Mouse (Mus musculus): Measurements from ENCODE around the gene Mgat2.
"Not testable (repeated sequence)": the region's sequence is repeated elsewhere in the genome, so short reads cannot be mapped to it uniquely, and the experiment has no call there.

The Mgat2 gene

DNA sequence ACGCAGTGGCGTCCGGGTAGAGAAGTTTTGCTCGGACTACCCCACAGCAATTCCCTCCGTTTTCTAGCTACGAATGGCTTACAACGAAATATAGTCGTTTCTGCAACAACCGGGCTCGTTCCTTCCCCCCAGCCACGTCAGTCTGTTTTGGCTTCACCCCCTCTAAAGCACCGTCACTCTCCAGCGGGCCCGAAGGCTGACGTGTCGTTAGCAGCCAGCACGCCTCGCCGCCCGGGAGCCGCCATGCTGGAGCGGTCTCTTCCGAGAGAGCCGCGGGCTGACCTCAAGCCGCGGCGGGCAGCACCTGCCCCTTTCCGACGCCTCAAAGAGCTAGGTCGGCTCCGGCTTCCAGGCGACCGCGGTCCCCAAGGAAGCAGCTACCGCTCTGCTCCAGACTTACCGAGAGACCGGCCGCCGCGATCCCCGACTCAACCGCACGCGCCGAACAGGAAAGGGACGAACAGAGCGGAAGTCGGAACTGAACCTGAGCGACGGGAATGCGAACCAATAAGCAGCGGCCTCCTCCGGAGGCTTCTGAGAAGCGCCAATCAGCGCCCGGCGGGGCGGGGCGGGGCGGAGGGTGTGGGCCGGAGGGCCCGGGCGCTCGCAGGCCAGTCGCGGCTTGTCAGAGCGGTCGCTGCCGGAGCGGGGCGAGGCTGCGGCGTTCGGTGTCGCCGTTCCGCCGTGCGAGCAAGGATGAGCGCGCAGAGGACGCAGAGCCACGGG lies at the start of gene Mgat2, which contains the start of gene Rpl36al:
Gene Mgat2, plus strand, starts transcription at position 575 of the 726 bp plus-strand sequence.
Gene Rpl36al, minus strand, starts transcription at position 501 of the 726 bp plus-strand sequence.
- peak; percentile 98 for DNase-seq (ENCODE audit: low spot score)

DNA sequence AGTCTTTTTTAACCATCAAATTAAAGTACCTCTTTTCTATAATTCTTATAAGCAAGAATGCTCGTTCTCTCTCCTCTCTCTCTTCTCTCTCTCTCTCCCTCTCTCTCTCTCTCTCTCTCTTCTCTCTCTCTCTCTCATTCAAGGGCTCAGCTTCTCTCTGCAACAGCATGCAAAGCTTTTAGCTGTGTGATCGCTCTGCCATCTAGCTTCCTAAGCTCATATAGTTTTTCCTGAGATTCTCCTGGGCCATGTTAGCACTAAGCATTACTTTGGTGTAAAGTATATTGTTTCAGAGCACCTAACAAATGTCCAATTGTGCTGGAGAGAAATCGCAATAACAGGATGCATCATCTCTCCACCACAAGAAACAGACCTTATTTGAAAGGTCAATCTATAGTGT lies 44.8 kb upstream of the Mgat2 start:
- no peak for DNase-seq (ENCODE audit: low spot score)

DNA sequence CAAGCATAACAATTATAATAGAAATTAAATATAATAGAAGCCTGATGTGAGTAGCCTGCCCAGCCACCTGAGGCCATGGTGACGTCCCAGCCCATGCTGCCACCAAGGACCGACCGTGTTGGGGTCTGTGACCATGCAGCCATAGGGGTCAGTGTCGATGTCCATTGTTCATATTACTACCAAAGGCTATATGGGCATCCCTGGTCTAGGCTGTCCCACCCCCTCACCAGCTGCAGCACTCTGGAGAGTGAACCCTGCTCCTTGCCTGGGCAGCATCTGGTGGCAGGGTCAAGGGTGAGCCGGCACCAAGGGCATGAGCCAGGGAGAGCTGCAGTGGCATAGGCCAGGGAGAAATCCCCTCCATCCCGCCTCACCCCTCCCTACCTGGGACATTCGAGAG lies 44.1 kb upstream of the Mgat2 start:
- no peak for DNase-seq (ENCODE audit: low spot score)

DNA sequence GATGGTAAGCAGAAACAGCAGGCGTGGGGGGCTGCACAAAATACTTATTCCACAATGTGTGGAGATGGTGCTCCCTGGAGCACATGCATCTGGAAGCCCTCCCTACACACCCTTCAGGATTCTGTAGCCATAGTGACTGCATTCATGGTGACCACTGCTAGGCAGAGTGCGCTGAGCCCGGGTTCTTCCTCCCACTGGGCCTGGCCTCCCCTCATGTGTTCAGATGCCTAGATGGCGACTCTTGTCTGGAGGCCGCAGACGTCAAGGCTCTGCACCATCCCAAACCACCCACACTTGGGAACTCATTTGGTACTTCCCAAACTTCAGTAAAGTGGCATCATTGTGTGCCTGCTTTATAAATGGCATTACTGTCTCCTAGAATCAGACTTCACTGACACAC lies 40.5 kb upstream of the Mgat2 start:
- DNase-seq (ENCODE audit: low spot score): no peak

DNA sequence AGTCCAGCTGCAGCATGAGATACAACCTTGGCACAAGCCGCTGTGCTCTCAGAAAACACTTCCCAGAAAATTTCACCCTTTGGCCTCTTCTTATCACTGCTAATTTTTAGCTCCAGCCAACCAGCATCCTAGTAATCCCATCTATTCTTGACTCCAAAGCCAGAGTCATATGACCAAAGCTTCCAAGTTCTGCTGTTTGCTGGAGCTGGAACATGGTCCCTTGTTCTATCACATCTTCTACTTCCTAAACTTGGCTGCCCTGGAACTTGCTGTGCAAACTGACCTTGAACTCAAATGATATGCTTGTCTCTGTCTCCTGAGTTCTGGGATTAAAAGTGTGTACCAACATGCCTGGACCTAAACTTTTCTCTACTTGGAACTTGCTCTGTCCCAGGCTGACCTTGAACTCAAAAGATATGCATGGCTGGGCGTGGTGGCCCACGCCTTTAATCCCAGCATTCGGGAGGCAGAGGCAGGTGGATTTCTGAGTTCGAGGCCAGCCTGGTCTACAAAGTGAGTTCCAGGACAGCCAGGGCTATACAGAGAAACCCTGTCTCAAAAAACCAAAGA lies 36.7 kb upstream of the Mgat2 start:
- DNase-seq (ENCODE audit: low spot score): no peak

DNA sequence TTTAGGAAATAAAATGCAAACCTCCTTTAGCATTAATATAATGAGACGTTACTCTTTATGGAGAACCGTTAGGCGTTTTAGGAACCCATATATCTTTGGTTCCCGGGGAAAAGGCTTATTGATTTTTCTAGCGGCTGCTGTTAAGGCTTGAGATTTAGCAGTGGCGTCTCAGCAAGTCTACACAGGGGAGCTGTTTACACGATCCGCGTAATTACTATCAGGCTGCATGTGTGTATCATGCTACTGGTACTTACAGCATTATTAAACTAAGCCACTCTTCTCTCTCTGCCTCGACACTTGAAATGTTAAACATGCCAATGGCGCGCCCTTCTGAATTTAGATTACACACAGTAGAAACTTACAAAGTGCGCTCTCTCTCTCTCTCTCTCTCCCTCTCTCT lies 33.9 kb upstream of the Mgat2 start:
- DNase-seq (ENCODE audit: low spot score): no peak

DNA sequence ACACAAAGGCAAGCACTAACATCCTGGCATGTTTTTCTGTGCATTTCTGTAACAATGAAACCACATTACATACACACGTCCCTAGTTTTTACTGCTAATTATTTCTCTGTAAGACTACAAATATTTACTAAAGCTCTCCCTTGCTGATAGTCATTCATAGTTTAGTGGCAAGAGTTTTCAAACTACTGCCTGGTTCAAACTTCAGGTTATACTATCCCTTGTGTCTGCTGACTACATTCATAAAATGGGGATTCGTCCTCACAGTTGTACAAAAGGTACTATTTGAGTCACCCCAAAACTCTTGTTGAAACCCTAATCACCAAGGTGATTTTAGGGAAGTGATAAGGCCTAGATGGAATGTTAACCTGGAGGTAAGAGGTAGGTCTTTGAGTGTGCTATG lies 28.0 kb upstream of the Mgat2 start:
- no peak for DNase-seq (ENCODE audit: low spot score)

DNA sequence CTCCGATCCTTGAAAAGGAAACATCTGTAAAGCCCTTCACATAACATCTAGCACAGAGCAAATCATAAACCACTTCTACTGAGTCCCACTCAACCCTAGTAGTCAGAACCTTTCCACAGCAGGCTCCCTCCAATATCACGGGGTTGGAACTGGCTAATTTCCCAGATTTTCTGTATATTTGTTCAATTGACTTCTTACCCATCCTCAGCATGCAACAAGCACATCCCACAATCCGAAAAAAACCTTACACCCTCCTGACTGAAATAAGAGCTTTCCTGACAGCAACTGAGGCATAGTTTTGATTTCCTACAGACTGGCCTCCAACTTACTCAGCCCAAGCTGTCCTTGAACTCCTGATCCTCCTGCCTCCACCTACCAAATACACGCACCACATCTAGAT lies 27.5 kb upstream of the Mgat2 start:
- DNase-seq (ENCODE audit: low spot score): no peak

DNA sequence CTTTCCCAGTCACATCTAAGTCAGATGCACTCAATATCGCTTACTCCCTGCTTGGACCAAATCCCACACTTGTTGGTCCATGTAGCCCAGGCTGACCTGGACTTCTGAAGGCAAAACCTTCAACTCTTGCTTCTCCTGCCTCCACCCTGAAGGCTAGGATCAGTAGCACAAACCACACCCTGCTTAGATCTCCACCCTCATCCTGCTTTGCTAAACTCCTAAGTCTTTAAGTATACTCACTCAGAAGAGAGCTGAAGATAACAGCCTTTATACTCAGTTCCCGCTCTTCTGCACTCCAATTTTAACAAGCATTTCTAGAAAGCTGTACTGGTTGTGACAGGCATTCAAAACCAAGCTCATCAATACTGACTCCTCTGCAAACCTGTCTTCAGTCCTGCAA lies 26.9 kb upstream of the Mgat2 start:
- no peak for DNase-seq (ENCODE audit: low spot score)

DNA sequence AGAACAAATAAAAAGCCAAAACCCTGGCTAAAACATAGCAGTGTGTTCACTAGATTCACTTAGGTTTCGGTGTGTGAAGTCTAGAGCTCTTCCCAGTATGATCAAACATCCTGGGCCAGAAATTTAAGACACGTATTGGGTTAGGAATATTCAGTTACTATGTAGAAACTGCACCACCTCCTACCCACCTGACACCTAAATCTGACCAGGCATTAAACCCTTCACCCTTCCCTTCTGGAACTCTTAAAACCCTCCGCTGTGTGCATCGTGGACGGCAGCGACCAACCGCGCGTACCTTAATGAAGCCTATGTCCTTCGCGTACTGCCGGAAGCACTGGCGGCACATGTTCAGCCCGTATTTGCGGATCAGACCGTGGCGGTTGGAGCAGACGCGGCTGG lies 25.6 kb upstream of the Mgat2 start:
- no peak for DNase-seq (ENCODE audit: low spot score)

DNA sequence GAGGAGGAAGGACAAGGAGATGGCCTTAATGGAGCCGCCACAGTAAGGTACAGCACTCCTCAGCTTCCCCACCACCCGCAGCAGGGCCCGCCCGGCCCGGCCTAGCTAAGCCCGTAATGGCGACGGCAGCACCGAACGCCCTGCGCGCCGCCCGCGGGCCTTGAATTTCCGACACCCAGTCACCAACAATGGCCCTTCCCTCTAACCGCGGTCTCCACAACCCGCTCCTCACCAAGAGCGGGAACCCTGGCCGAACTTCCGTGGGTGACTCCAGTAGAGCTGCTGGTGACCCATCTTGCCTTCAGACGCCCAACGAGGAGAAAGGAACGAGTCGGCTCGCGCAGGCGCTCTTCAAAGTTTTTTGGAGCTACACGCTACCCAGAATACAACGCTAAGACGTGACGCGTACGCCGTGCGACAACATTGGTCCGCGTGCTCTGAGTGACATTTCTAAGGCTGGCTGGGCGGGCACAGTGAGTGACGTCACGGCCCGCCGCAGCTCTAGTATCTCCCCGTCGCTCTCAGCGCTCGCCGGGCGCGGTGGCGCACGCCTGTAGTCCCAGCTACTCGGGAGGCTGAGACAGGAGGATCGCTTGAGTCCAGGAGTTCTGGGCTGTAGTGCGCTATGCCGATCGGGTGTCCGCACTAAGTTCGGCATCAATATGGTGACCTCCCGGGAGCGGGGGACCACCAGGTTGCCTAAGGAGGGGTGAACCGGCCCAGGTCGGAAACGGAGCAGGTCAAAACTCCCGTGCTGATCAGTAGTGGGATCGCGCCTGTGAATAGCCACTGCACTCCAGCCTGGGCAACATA lies 25.0 kb upstream of the Mgat2 start, which contains the start of gene Rps29:
Gene Rps29, minus strand, starts transcription at position 422 of the 813 bp plus-strand sequence.
- DNase-seq (ENCODE audit: low spot score): peak; percentile 91

DNA sequence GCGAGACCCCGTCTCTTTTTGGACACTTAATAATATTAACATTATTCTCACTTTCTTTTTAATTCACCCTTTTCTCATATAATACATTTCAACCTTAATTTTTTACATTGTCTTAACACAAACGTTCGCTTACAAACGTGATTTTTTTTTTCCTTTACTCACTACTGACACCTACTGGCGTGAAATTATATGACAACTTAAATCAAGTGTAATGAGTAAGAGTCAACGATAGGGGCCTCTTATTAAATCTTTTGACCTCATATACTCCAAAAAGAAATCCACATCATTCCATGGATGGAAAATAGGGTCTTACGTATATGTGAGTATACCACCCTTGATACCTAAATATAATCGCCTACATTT lies 24.4 kb upstream of the Mgat2 start:
- no peak for DNase-seq (ENCODE audit: low spot score)

DNA sequence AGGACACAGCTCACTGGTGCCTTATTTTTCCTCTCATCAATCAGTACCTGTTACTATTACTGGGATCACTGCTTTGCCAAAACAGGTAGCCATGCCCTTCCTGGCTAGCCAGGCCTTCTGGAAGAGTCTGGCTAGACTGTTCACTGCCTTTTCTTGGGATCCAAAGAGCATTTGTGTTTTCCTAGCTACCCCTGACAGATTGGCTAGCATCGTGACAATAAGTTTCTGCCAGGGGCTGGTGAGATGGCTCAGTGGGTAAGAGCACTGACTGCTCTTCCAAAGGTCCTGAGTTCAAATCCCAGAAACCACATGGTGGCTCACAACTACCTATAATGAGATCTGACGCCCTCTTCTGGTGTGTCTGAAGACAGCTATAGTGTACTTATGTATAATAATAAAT lies 23.3 kb upstream of the Mgat2 start:
- DNase-seq (ENCODE audit: low spot score): not testable (repeated sequence)

DNA sequence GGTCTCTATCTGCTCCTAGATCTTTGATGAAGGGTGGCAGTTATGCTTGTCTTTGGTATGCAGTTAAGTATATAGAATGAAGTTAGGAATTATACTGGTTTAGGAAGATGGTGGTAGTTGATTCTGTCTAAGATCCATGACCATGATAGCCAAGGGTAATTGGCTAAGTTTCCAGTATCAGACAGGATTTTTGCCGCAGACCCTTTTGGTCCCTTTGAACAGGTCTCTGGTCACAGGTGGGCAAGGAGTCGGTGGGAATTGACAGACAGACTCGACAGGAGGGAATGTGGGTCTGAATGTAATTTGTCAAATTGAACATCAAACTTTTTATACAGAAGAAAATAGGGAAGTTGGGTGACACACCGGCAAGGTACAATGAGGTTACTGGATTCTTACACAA lies 20.4 kb upstream of the Mgat2 start:
- DNase-seq (ENCODE audit: low spot score): not testable (repeated sequence)

DNA sequence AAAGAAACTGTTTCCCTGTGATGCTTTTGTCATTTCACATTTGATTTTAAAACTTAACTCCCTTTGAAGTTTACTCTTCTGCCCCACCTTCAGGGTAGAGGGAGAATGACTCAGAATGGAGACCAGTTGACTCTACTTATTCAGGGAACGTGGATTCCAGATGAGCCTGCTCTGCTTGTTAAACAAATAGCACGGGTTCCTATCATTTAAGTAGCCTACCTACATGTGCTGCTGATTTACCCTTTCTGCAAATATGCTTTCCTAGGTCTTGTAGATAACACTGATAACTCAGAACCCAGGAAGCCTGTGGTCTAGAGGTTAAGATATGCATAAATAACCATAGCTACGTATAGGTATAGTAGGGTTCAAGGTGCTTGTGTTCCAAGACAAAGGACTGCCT lies 19.1 kb upstream of the Mgat2 start:
- no peak for DNase-seq (ENCODE audit: low spot score)

DNA sequence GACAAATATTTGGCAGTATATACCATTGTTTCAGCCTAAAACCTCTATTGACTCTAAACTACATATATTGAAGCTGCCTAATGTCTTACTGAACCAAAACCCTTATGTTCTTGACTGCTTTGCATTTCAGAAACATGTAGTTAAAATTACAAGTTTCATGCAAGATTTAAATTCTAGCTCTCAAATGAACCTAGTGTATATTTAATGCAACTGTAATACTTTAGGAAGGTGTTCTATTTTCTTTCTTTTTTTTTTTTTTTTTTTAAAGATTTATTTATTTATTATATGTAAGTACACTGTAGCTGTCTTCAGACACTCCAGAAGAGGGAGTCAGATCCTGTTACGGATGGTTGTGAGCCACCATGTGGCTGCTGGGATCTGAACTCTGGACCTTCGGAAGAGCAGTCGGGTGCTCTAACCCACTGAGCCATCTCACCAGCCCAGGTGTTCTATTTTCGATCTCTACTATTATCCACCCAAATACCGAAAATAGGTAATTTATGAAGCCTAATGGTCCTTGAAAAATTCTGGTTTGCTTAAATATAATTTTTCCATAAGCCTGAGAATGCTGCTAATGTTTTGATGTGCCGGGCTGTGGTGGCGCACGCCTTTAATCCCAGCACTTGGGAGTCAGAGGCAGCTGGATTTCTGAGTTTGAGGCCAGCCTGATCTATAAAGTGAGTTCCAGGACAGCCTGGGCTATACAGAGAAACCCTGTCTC lies 16.9 kb upstream of the Mgat2 start:
- DNase-seq (ENCODE audit: low spot score): not testable (repeated sequence)

DNA sequence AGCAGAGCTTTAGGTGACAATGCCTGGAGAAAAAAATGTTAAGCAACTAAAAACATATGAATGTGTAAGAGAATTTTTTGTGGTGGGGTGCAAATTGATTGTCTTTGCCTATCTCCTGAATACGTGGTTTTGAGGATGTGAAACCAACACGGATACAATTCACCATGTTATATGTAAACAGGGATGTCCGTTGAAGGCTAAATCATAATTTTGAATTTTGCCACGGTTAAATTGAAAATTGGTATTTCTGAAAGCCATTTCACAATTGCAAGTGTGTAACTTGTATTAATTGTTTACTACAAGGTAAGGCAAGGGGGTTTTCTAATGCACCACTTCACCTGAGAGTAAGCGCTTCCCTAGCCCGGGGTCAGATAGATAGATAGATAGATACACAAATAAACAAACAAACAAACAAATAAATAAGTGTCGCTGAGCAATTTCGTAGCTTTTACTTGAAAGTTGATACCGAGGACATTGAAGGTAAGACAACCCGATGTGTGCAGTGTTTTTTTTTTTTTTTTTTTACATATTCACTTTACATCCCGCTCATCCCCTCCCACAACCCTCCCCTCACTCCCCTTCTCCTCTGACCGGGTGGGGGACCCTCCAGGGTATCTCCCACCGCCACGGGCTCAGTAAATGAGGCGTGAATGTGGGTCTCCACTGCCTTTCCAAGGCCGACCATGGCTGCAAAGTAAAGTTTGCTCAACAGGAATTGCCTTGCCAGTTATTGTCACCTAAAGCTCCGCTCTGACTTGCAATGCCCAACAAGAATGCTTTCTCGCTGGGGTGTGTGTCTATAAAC lies 16.1 kb upstream of the Mgat2 start:
- DNase-seq (ENCODE audit: low spot score): no peak

DNA sequence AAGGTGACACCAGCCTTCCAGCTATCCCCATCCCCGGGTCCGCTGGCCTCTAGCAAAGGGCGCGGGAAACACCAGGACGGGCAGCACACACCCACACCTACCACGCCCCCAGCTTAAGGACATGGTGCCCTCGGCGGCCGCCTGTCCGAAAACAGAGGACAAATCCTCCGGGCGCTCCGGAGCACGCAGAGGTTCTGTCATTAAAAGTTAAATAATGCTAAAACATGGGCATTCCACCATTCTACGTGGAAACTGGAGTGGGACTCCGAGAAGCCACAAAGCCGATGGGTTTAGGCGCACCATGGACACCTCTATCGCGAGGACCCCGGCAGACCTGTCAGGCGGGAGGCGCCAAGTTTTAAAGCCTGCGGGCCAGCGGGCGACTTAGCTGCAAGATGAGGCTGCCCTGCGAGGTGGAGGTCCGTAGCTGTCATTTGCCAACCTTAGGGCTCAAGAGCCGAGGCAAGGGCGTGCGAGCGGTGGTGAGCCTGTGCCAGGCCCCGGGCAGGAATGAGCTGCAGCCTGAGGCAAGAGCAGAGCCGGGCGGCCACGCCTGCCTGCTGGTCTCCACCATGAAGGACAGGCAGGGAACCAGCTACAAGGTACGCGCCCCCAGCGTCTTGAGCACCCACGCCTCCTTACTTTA lies 15.4 kb upstream of the Mgat2 start, which contains the start of gene Lrr1:
Gene Lrr1, plus strand, starts transcription at position 354 of the 646 bp plus-strand sequence.
- peak; percentile 81 for DNase-seq (ENCODE audit: low spot score)

DNA sequence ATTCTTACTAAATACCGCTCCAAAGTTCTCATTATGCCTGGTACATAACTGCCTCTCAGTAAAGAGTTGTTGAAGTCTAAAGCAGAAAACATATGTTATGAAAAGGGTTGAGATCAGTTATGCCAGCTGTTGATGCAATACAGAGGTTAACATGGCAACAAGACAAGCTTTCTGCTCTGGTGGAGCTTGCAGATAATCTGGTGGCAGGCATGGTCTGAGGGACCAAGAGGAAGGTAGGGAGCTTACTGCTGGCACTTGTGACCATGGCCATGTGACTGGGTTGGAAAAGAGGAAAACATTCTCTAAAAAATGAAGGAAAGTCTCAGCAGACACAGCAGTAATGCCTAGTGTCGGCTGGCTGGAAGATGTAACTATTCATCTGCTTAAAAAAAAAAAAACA lies 12.7 kb upstream of the Mgat2 start:
- DNase-seq (ENCODE audit: low spot score): no peak

DNA sequence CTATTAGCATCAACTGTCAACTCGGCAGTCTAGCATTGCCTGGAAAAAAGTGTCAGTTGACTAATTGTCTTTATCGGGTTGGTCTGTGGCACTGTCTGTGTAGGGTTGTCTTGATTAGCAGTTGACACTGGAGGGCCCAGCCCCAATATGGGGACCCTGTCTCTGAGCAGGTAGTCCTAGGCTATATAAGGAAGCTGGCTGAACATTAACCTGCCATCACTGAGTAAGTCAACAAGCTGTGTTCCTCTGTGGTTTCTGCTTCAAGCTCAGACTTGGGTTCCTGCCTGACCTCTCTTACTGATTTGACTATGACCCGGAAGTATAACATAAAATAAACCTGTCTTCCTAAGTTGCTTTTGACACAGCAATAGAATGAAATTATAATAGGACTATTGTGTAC lies 8.0 kb upstream of the Mgat2 start:
- DNase-seq (ENCODE audit: low spot score): no peak

DNA sequence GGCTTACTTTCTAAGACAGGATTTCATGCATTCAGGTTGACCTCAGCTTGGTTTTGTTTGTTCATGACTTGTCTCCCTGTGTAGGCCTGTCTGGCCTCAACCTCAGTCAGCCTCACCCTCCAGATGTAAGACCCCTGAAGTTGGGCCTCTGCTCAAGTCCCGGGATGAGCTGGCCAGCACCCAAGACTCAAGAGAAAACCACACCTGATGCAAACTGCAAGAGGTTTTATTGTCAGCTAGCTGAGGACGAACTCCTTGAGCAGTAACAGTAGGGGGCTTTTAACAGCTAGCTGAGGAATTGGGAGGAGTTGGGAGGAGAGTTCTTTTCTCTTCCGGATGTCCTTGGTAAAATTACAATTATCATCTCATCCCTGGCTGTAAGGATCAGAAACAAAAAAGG lies 6.4 kb upstream of the Mgat2 start:
- no peak for DNase-seq (ENCODE audit: low spot score)

All from urinary bladder, postnatal 25 days (tissue).